Mouse (Mus musculus) adrenal gland, postnatal 25 days (tissue): ENCODE measurements around the gene Tlr6. TPM values are rescaled to one million over a fixed set of nuclear protein-coding genes. Genes with fewer than 3 reads are reported as not detected.

ENCODE experiments used
- DNase-seq: peaks from one replicate; pipeline ENCODE4 v3.0.0; 2021; ENCODE audit warnings: mixed read lengths
- microRNA-seq, 2 experiments: library from miRNA; unstranded; fragments of <30 nt; microRNA quantifications; one replicate each; pipeline ENCODE4 v1.2.0; 2021
- total RNA-seq: library from RNA; stranded (reverse); gene quantifications from 2 replicates; pipeline ENCODE4 v1.2.3, GENCODE M21; 2021

Tlr6 gene
- total RNA-seq, 1 experiment from 2014 or later = 3.7 TPM

DNA sequence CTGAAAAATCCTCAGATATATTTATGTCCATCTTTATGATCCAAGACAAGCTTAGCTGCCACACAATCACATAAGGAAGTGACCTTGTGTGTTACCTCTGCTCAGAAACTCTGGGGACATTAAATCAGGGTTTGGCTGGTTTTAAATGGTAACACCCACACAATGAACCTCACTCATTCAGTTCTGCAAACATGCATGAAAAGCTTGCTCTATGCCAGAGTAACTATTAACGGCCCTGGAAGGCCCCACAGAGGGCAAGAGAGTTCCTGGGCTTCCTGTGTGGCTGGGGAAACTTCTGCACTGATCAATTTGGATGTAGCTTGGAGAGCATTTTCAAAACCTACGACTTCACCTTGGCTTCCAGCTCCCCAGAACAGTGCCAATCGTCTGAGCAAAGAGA lies 27.7 kb downstream of the Tlr6 start:
- DNase-seq = no peak

- no peak for DNase-seq
Measured at GRCm38 (mm10) chr5:64922891-64923381, 37.0 kb downstream of the Tlr6 start.

DNA sequence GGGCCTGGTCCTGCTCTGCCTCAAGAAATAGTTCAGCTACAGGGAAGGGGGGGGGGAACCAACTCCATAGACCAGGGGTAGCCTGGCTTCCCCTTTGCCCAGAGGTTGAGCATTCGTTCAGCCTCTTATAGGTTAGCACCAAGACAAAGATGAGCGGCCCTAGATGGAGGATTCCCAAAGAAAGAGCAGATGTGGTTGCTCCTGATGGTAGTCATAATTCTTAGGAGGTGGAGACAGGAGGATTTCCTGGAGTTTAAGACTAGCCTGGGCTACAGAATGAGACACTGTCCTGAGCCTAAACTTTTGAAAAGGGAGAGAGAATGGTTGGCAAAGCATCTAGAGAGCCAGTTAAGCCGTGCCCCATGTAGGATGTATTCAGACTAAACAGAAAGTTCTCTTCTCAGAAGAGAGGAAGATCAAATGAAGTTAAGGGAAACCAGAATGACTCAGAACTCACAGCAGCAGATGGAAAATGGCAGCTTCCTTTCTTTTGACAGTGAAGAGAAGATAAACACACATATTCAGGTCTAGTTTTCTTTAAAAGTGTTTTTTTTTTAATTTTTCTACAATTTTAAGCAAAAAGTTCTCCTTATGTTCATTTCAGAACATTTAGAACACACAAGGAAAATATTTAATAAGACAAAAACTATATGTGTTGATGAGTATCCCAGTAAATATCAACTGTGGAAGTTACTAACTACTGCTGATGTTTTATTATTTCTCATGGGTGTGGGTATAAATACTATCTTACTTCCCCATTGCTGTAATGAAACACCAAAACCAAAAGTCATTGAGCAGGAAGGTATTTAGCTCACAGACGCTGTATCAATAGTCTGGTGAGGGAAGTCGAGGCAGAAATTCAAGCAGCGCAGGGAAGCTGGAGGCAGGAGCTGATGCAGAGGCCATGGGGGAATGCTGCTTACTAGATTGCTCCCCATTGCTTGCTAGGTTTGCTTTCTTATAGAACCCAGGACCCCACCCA lies 41.0 kb downstream of the Tlr6 start:
- DNase-seq = no peak

GRCm38 (mm10) chr5:64917721-64918120 lies 42.2 kb downstream of the Tlr6 start:
- no peak for DNase-seq

DNA sequence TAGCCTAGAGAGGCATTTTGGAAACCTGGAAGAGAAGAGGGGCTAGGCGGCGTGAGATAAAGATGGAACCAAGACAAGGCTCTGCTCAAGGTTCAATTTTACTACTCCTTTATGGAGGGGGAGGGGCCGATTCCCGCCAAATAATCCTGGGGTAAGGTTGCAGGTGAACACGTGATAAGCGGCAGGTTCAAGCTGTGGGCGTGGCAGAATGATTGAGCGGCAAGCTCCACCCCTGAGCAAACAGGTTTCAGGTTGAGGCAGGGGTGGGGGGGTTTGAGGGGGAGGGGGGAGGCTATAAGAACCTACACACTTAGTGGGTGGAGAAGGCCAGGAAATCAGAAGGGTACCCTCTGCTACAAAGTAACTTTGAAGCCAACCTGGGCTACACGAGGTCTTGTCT lies 42.7 kb downstream of the Tlr6 start:
- DNase-seq = no peak

- no peak for DNase-seq
Measured at GRCm38 (mm10) chr5:64908585-64909284, 51.2 kb downstream of the Tlr6 start.

DNA sequence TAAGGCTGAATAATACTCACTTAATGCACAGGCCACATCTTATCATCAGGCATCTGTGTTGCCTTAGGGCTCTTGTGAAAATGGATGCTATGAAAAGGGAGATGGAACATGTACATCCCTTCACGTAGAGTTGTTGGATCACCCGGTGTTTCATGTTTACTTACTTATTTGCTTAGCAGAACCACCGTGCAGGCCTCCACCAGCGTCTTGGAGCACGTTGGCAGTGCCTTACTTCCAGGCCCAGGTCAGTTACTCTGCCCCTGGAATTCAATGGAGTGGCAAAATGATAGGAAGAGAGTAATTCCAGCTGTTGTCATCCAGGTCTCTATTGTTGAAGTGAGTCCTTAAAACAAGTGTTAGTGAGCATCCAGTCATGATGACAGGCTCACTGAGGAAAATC lies 52.0 kb downstream of the Tlr6 start:
- DNase-seq = no peak

GRCm38 (mm10) chr5:64905516-64906271 lies 54.2 kb downstream of the Tlr6 start:
- DNase-seq = no peak

Small RNAs within 50 kb of the gene (microRNA-seq; reads per million reads assigned to microRNA genes)
- 140 to 251 reads per million in 2 experiments for gene Mir574

Other genes starting within 250 kb of the Tlr6 start
- gene Klf3, start 156.7 kb downstream of the Tlr6 start, total RNA-seq = 61.6 and 74.6 TPM in 2 replicates
- gene Tlr1, start 26.5 kb downstream of the Tlr6 start, total RNA-seq = 1.3 and 1.4 TPM in 2 replicates
- gene Fam114a1, start 10.0 kb upstream of the Tlr6 start, total RNA-seq = 14.9 and 23.7 TPM in 2 replicates
- 0.21 TPM in 1 of 2 replicates, not detected in the other for gene Tmem156, start 132.0 kb upstream of the Tlr6 start, total RNA-seq
- gene Klhl5, start 147.4 kb upstream of the Tlr6 start, total RNA-seq = 51.4 and 65.8 TPM in 2 replicates
- gene Wdr19, start 239.6 kb upstream of the Tlr6 start, total RNA-seq = 12.3 and 13.6 TPM in 2 replicates